Mouse (Mus musculus): ENCODE results near the gene Il27.

DNA sequence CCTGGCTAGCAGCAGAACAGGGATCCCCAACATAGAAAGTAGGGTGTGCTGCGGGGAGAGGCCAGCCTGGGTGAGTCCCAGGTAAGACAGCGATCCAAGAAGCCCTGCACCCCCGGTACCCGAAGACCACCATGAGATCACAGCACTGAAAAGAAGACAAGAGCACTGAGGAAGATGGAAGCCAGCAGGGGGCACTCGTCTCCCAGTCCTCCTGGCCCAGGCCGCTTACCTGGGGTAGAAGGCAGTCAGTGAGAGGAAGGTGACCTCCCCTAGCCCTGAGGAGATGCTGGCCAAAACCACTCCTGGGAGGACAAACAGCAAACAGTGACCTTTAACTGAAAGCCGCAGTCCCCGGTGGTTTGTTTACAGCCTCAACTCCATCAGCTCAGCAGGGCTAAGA is 15.6 kb downstream of the Il27 start:
- TF ChIP-seq CTCF (IDR thresholded peaks at IDR 0.05; ENCODE audit: borderline replicate concordance, insufficient read depth, low read length): peak; percentile 67; the same call in 1 of the 2 replicates
- no peak for TF ChIP-seq POLR2A (IDR thresholded peaks at IDR 0.05; ENCODE audit: low read depth, low read length)

All from embryonic fibroblast, embryonic 13.5 days (primary cell).